Mouse (Mus musculus) limb, embryonic 10.5 days (tissue): Measurements from ENCODE around the gene Wwox. TPM values are rescaled to one million over a fixed set of nuclear protein-coding genes. Genes with fewer than 3 reads are reported as not detected.
A peak's percentile ranks its signal among the peaks of the same experiment; 100 is the strongest.

Source experiments
- DNase-seq: peaks from one replicate; pipeline ENCODE4 v3.0.0-alpha.2; 2017; ENCODE audit warnings: low spot score
- H3K27ac ChIP-seq: fragments of 300-500 bp; sonication (generic); 2 replicates; pipeline ENCODE4 v1.5.1; 2016; ENCODE audit warnings: mild to moderate bottlenecking
- H3K27me3 ChIP-seq: fragments of 300-500 bp; sonication (generic); 2 replicates; pipeline ENCODE4 v1.6.1; 2016; ENCODE audit warnings: low read depth, mild to moderate bottlenecking; ENCODE audit not compliant: poor library complexity, severe bottlenecking
- H3K36me3 ChIP-seq: fragments of 300-500 bp; sonication (generic); 2 replicates; pipeline ENCODE4 v1.6.1; 2016; ENCODE audit warnings: mild to moderate bottlenecking, moderate library complexity
- H3K4me1 ChIP-seq: fragments of 300-500 bp; sonication (generic); 2 replicates; pipeline ENCODE4 v1.6.1; 2016
- H3K4me3 ChIP-seq: fragments of 300-500 bp; sonication (generic); 2 replicates; pipeline ENCODE4 v1.5.1; 2016; ENCODE audit warnings: mild to moderate bottlenecking, moderate library complexity
- H3K9me3 ChIP-seq: fragments of 300-500 bp; sonication (generic); replicated peaks from 2 replicates; pipeline ENCODE4 v1.6.1; 2016; ENCODE audit warnings: mild to moderate bottlenecking
- WGBS: fragments of 180-500 bp; shearing (Covaris S2); methylation state at CpG from one replicate; pipeline ENCODE4 v1.1.7; 2016; 5-methylcytosine and 5-hydroxymethylcytosine counted together
- polyA plus RNA-seq: library from polyadenylated mRNA; unstranded; fragments of >200 nt; fragmentation: Nextera tagmentation; extraction: Ambion mirVana; gene quantifications from 2 replicates; pipeline ENCODE4 v1.2.1, GENCODE M21; 2016

The Wwox gene
- polyA plus RNA-seq, 1 experiment from 2014 or later, result 8.6 TPM

- WGBS, result 45% methylated on average over 24 of the region's 24 CpGs
- no peaks in the 10 kb centered on the region for H3K36me3 ChIP-seq
- peaks cover 62% of the 10 kb centered on the region for H3K27me3 ChIP-seq
- DNase-seq, result no peak
- peaks cover 29% of the 10 kb centered on the region for H3K4me1 ChIP-seq
- no peaks in the 10 kb centered on the region for H3K9me3 ChIP-seq
- H3K4me3 ChIP-seq, result no peak overlapping the region
- peak overlapping the region; percentile 66 for H3K27ac ChIP-seq
Measured at GRCm38 (mm10) chr8:115150446-115151109, 711.1 kb downstream of the Wwox start.

GRCm38 (mm10) chr8:115151416-115151815 lies 712.0 kb downstream of the Wwox start:
- peaks cover 26% of the 10 kb centered on the region for H3K4me1 ChIP-seq
- no peaks in the 10 kb centered on the region for H3K36me3 ChIP-seq
- no peak for DNase-seq
- H3K9me3 ChIP-seq, result no peaks in the 10 kb centered on the region
- 10% methylated on average over 6 of the region's 6 CpGs for WGBS
- H3K27ac ChIP-seq, result no peak overlapping the region
- H3K27me3 ChIP-seq, result peaks cover 60% of the 10 kb centered on the region
- H3K4me3 ChIP-seq, result no peak overlapping the region

- no peaks in the 10 kb centered on the region for H3K9me3 ChIP-seq
- WGBS, result 62% methylated on average over 10 of the region's 10 CpGs
- 0 out of 2 replicates have a peak overlapping the region, but pooled peaks have one; percentile 36 for H3K27ac ChIP-seq
- DNase-seq, result no peak
- H3K4me1 ChIP-seq, result peaks cover 42% of the 10 kb centered on the region
- H3K4me3 ChIP-seq, result no peak overlapping the region
- peaks cover 42% of the 10 kb centered on the region for H3K27me3 ChIP-seq
- no peaks in the 10 kb centered on the region for H3K36me3 ChIP-seq
Measured at GRCm38 (mm10) chr8:115154096-115154495, 714.6 kb downstream of the Wwox start.

- DNase-seq, result no peak
- Histone ChIP-seq H3K9me3 (no peaks in the 10 kb centered on the region), H3K27ac (no peak overlapping the region), H3K4me3 (no peak overlapping the region), H3K4me1 (peaks cover 53% of the 10 kb centered on the region), H3K27me3 (peaks cover 28% of the 10 kb centered on the region), H3K36me3 (no peaks in the 10 kb centered on the region)
- 90% methylated on average over 8 of the region's 8 CpGs for whole genome bisulfite sequencing
Measured at GRCm38 (mm10) chr8:115156142-115156541, 716.7 kb downstream of the Wwox start.

- Histone ChIP-seq H3K27ac (peak overlapping the region; percentile 79; the same call in 1 of the 2 replicates), H3K9me3 (no peaks in the 10 kb centered on the region; the same call in 1 of the 2 replicates), H3K36me3 (no peaks in the 10 kb centered on the region), H3K4me3 (no peak overlapping the region), H3K27me3 (peaks cover 23% of the 10 kb centered on the region), H3K4me1 (peaks cover 62% of the 10 kb centered on the region)
- 46% methylated on average over 12 of the region's 12 CpGs for WGBS
- no peak for DNase-seq
Measured at GRCm38 (mm10) chr8:115157977-115158720, 718.7 kb downstream of the Wwox start.

GRCm38 (mm10) chr8:115158721-115159111 lies 719.3 kb downstream of the Wwox start:
- H3K27ac ChIP-seq, result peak overlapping the region; percentile 79
- 9% methylated on average over 8 of the region's 8 CpGs for WGBS
- H3K36me3 ChIP-seq, result no peaks in the 10 kb centered on the region
- H3K4me1 ChIP-seq, result peaks cover 68% of the 10 kb centered on the region
- no peak for DNase-seq
- H3K9me3 ChIP-seq, result no peaks in the 10 kb centered on the region; the same call in 1 of the 2 replicates
- H3K27me3 ChIP-seq, result peaks cover 23% of the 10 kb centered on the region
- peak overlapping the region; percentile 45 for H3K4me3 ChIP-seq

GRCm38 (mm10) chr8:115159208-115159607 lies 719.8 kb downstream of the Wwox start:
- peak overlapping the region; percentile 79 for H3K27ac ChIP-seq
- peaks cover 24% of the 10 kb centered on the region for H3K27me3 ChIP-seq
- peaks cover 68% of the 10 kb centered on the region for H3K4me1 ChIP-seq
- no peaks in the 10 kb centered on the region for H3K36me3 ChIP-seq
- 17% methylated on average over 18 of the region's 18 CpGs for WGBS
- H3K9me3 ChIP-seq, result no peaks in the 10 kb centered on the region; the same call in 1 of the 2 replicates
- peak overlapping the region; percentile 45 for H3K4me3 ChIP-seq
- peak; percentile 52 for DNase-seq

- Histone ChIP-seq H3K27ac (peak overlapping the region; percentile 79), H3K27me3 (peaks cover 30% of the 10 kb centered on the region), H3K4me3 (peak overlapping the region; percentile 45), H3K4me1 (peaks cover 74% of the 10 kb centered on the region), H3K9me3 (no peaks in the 10 kb centered on the region; the same call in 1 of the 2 replicates), H3K36me3 (no peaks in the 10 kb centered on the region)
- peak; percentile 66 for DNase-seq
- WGBS, result 10% methylated on average over 22 of the region's 22 CpGs
Measured at GRCm38 (mm10) chr8:115159711-115160374, 720.4 kb downstream of the Wwox start.

- Histone ChIP-seq H3K27ac (peak overlapping the region; percentile 79), H3K4me3 (peak overlapping the region; percentile 45), H3K27me3 (peaks cover 36% of the 10 kb centered on the region), H3K36me3 (no peaks in the 10 kb centered on the region), H3K9me3 (no peaks in the 10 kb centered on the region; the same call in 1 of the 2 replicates), H3K4me1 (peaks cover 79% of the 10 kb centered on the region)
- WGBS, result 88% methylated on average over 5 of the region's 5 CpGs
- peak; percentile 30 for DNase-seq
Measured at GRCm38 (mm10) chr8:115160407-115160806, 721.0 kb downstream of the Wwox start.

- H3K36me3 ChIP-seq, result no peaks in the 10 kb centered on the region
- peak overlapping the region; percentile 79; the same call in 1 of the 2 replicates for H3K27ac ChIP-seq
- H3K9me3 ChIP-seq, result no peaks in the 10 kb centered on the region; the same call in 1 of the 2 replicates
- 65% methylated on average over 9 of the region's 9 CpGs for WGBS
- no peak overlapping the region for H3K4me3 ChIP-seq
- H3K4me1 ChIP-seq, result peaks cover 79% of the 10 kb centered on the region
- peaks cover 41% of the 10 kb centered on the region for H3K27me3 ChIP-seq
- peak; percentile 35 for DNase-seq
Measured at GRCm38 (mm10) chr8:115161520-115161919, 722.1 kb downstream of the Wwox start.

GRCm38 (mm10) chr8:115164872-115165271 lies 725.4 kb downstream of the Wwox start:
- Histone ChIP-seq H3K9me3 (no peaks in the 10 kb centered on the region; the same call in 1 of the 2 replicates), H3K4me3 (no peak overlapping the region), H3K27me3 (peaks cover 35% of the 10 kb centered on the region), H3K27ac (peak overlapping the region; percentile 26; the same call in 1 of the 2 replicates), H3K36me3 (no peaks in the 10 kb centered on the region), H3K4me1 (peaks cover 55% of the 10 kb centered on the region)
- no peak for DNase-seq
- WGBS, result 7% methylated on average over 13 of the region's 13 CpGs

GRCm38 (mm10) chr8:115173634-115174081 lies 734.2 kb downstream of the Wwox start:
- H3K27me3 ChIP-seq, result no peaks in the 10 kb centered on the region
- H3K27ac ChIP-seq, result peak overlapping the region; percentile 66; the same call in 1 of the 2 replicates
- H3K36me3 ChIP-seq, result no peaks in the 10 kb centered on the region
- no peak overlapping the region for H3K4me3 ChIP-seq
- no peak for DNase-seq
- H3K9me3 ChIP-seq, result no peaks in the 10 kb centered on the region
- H3K4me1 ChIP-seq, result peaks cover 15% of the 10 kb centered on the region
- WGBS, result 78% methylated on average over 14 of the region's 14 CpGs
